Mouse (Mus musculus): ENCODE measurements at regions not wholly inside any gene's neighbourhood (a gene's known extent, or its start where the extent isn't known, plus 50 kb on each side); places are given as distances from the start of the nearest gene placed in this dataset.

GRCm38 (mm10) chr19:52177088-52177791, 86.9 kb upstream of the Ins1 start:
- Histone ChIP-seq H3K4me3 (replicated peaks; ENCODE audit: low read depth, low read length) (no peak overlapping the region), H3K9me3 (ENCODE audit: control insufficient read depth, low read length) (no peaks in the 10 kb centered on the region), H3K27me3 (ENCODE audit: control insufficient read depth, insufficient read depth, low read length) (no peaks in the 10 kb centered on the region), H3K9ac (replicated peaks; ENCODE audit: low read length) (no peak overlapping the region), H3K36me3 (ENCODE audit: control insufficient read depth, insufficient read depth, low read length) (no peaks in the 10 kb centered on the region), H3K27ac (replicated peaks; ENCODE audit: low read depth, low read length) (no peak overlapping the region), H3K4me2 (ENCODE audit: low read length) (no peak overlapping the region), H3K4me1 (ENCODE audit: control insufficient read depth, insufficient read depth, low read length) (no peaks in the 10 kb centered on the region)
- no peak for DNase-seq
- ATAC-seq (ENCODE audit: low FRiP score, low TSS enrichment), result no peak
- 55% methylated on average over 1 of the region's 1 CpGs for WGBS

- DNase-seq, result no peak
- Histone ChIP-seq H3K27ac (replicated peaks; ENCODE audit: low read depth, low read length) (no peak overlapping the region), H3K9ac (replicated peaks; ENCODE audit: low read length) (no peak overlapping the region), H3K27me3 (ENCODE audit: control insufficient read depth, insufficient read depth, low read length) (no peaks in the 10 kb centered on the region), H3K9me3 (ENCODE audit: control insufficient read depth, low read length) (no peaks in the 10 kb centered on the region), H3K4me1 (ENCODE audit: control insufficient read depth, insufficient read depth, low read length) (no peaks in the 10 kb centered on the region), H3K4me3 (replicated peaks; ENCODE audit: low read depth, low read length) (no peak overlapping the region), H3K36me3 (ENCODE audit: control insufficient read depth, insufficient read depth, low read length) (no peaks in the 10 kb centered on the region), H3K4me2 (ENCODE audit: low read length) (no peak overlapping the region)
- 77% methylated on average over 2 of the region's 2 CpGs for WGBS
- ATAC-seq (ENCODE audit: low FRiP score, low TSS enrichment), result no peak
Measured at GRCm38 (mm10) chr19:52193813-52194212, 70.3 kb upstream of the Ins1 start.

GRCm38 (mm10) chr19:52199545-52200284, 64.4 kb upstream of the Ins1 start:
- Histone ChIP-seq H3K27ac (replicated peaks; ENCODE audit: low read depth, low read length) (no peak overlapping the region), H3K9ac (replicated peaks; ENCODE audit: low read length) (no peak overlapping the region), H3K4me2 (ENCODE audit: low read length) (no peak overlapping the region), H3K4me3 (replicated peaks; ENCODE audit: low read depth, low read length) (no peak overlapping the region), H3K4me1 (ENCODE audit: control insufficient read depth, insufficient read depth, low read length) (no peaks in the 10 kb centered on the region), H3K9me3 (ENCODE audit: control insufficient read depth, low read length) (no peaks in the 10 kb centered on the region), H3K27me3 (ENCODE audit: control insufficient read depth, insufficient read depth, low read length) (no peaks in the 10 kb centered on the region), H3K36me3 (ENCODE audit: control insufficient read depth, insufficient read depth, low read length) (no peaks in the 10 kb centered on the region)
- 19% methylated on average over 4 of the region's 4 CpGs for WGBS
- peak; percentile 32 for DNase-seq
- no peak for ATAC-seq (ENCODE audit: low FRiP score, low TSS enrichment)

- no peaks in the 10 kb centered on the region for H3K36me3 ChIP-seq (ENCODE audit: control insufficient read depth, insufficient read depth, low read length)
- H3K4me3 ChIP-seq (replicated peaks; ENCODE audit: low read depth, low read length), result no peak overlapping the region
- no peak overlapping the region for H3K9ac ChIP-seq (replicated peaks; ENCODE audit: low read length)
- peaks cover 6% of the 10 kb centered on the region; the same call in 1 of the 2 replicates for H3K4me1 ChIP-seq (ENCODE audit: control insufficient read depth, insufficient read depth, low read length)
- H3K9me3 ChIP-seq (ENCODE audit: control insufficient read depth, low read length), result no peaks in the 10 kb centered on the region
- DNase-seq (peak; percentile 13), ATAC-seq (ENCODE audit: low FRiP score, low TSS enrichment) (no peak)
- no peaks in the 10 kb centered on the region for H3K27me3 ChIP-seq (ENCODE audit: control insufficient read depth, insufficient read depth, low read length)
- H3K27ac ChIP-seq (replicated peaks; ENCODE audit: low read depth, low read length), result no peak overlapping the region; the same call in 1 of the 2 replicates
- H3K4me2 ChIP-seq (ENCODE audit: low read length), result no peak overlapping the region
- 42% methylated on average over 2 of the region's 2 CpGs for WGBS
Measured at GRCm38 (mm10) chr19:52207725-52208124, 56.4 kb upstream of the Ins1 start.

Data from midbrain, embryonic 14.5 days (tissue).